Mouse (Mus musculus) limb, embryonic 10.5 days (tissue): ENCODE measurements around the gene Pphln1. TPM values are rescaled to one million over a fixed set of nuclear protein-coding genes. Genes with fewer than 3 reads are reported as not detected.

Source experiments
- DNase-seq: peaks from one replicate; pipeline ENCODE4 v3.0.0-alpha.2; 2017; ENCODE audit warnings: low spot score
- H3K27ac ChIP-seq: fragments of 300-500 bp; sonication (generic); 2 replicates; pipeline ENCODE4 v1.5.1; 2016; ENCODE audit warnings: mild to moderate bottlenecking
- H3K27me3 ChIP-seq: fragments of 300-500 bp; sonication (generic); 2 replicates; pipeline ENCODE4 v1.6.1; 2016; ENCODE audit warnings: low read depth, mild to moderate bottlenecking; ENCODE audit not compliant: poor library complexity, severe bottlenecking
- H3K36me3 ChIP-seq: fragments of 300-500 bp; sonication (generic); 2 replicates; pipeline ENCODE4 v1.6.1; 2016; ENCODE audit warnings: mild to moderate bottlenecking, moderate library complexity
- H3K4me1 ChIP-seq: fragments of 300-500 bp; sonication (generic); 2 replicates; pipeline ENCODE4 v1.6.1; 2016
- H3K4me3 ChIP-seq: fragments of 300-500 bp; sonication (generic); 2 replicates; pipeline ENCODE4 v1.5.1; 2016; ENCODE audit warnings: mild to moderate bottlenecking, moderate library complexity
- H3K9me3 ChIP-seq: fragments of 300-500 bp; sonication (generic); replicated peaks from 2 replicates; pipeline ENCODE4 v1.6.1; 2016; ENCODE audit warnings: mild to moderate bottlenecking
- WGBS: fragments of 180-500 bp; shearing (Covaris S2); methylation state at CpG from one replicate; pipeline ENCODE4 v1.1.7; 2016; 5-methylcytosine and 5-hydroxymethylcytosine counted together
- polyA plus RNA-seq: library from polyadenylated mRNA; unstranded; fragments of >200 nt; fragmentation: Nextera tagmentation; extraction: Ambion mirVana; gene quantifications from 2 replicates; pipeline ENCODE4 v1.2.1, GENCODE M21; 2016

The Pphln1 gene
- polyA plus RNA-seq, 1 experiment from 2014 or later: 96.2 TPM

DNA sequence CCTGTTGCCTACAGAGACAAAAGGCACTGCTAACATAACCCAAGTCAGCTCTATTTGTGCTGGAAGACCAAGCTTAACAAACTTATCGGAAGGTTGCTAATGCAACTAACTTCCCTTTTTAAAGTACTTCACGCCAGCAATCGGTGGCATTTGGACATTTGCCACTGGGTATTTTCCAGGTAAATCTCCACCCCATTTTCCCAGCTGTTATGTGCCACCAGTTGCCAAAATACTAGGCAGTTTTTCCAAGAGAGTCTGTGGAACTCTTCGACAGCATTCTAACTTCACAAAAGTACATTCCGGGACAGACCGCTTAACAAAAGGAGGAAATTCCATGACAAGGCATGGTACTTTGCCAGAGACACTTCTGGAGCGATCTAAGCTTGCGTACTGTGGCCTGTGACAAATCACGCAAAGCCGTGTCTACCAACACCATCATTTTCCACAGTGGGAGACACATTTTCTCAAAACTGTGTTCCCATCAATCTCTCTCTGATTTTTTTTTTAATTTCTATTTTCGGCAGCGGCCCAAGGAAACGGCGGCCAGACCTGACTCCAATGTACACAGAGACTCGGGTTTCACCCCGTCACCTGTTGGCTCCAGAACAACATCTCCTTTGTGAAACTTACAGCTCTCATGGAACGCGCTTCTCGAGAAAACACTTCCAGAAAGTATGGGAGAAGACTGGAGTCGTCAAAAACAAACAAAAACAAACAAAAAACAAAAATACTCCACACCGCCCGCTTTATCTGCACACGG, 120.2 kb downstream of the Pphln1 start:
- peak overlapping the region; percentile 66 for H3K4me3 ChIP-seq
- 7% methylated on average over 23 of the region's 23 CpGs for WGBS
- H3K27me3 ChIP-seq: peaks cover 28% of the 10 kb centered on the region
- DNase-seq: no peak
- no peaks in the 10 kb centered on the region for H3K9me3 ChIP-seq
- H3K4me1 ChIP-seq: peaks cover 81% of the 10 kb centered on the region
- H3K36me3 ChIP-seq: peaks cover 4% of the 10 kb centered on the region; the same call in 1 of the 2 replicates
- peak overlapping the region; percentile 90 for H3K27ac ChIP-seq

DNA sequence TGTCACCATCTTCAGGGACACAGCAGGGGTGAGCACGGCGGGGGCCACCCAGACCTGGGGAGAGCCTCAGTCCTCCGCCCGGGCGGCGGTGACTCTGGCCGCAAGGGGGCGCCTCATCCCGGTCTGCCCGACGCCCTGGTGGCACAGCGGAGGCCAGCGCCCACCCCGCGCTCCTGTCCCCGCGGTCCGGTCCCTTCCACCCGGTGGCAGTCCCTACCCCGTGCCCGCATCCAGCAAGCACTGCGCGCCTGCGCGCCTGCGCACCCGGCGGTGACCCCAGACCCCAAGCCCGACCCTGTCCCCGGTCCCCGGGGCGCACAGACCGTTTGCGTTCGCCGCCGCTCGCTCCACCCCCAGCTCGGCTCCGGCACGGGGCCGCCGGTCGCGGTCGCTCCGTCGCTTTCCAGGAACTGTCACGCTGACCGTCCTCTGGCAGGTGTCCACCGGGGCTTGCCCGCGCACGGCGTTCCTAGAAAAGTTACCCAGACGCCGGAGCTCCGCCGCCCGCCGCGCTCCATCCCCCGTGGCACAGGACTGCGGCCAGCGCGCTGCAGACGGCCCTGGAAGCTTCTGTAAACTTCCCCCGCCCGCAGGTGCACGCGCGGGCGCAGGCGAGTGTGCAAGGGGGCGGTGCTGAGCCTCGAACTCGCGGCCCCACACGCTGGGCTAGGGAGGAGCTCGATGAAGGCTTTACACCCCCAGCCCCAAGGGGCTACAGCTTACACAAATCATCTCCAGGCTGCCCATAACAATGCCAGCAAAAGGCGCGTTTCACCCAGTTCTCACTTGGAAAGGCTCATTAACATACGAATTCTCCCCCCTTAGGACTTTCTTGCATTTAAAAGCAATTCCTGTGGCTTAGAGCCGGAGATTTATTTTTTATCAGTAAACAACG, 121.0 kb downstream of the Pphln1 start:
- peaks cover 77% of the 10 kb centered on the region for H3K4me1 ChIP-seq

GRCm38 (mm10) chr15:93519836-93520826, 122.0 kb downstream of the Pphln1 start:
- Histone ChIP-seq H3K27me3 (peaks cover 37% of the 10 kb centered on the region), H3K9me3 (no peaks in the 10 kb centered on the region), H3K36me3 (peaks cover 4% of the 10 kb centered on the region; the same call in 1 of the 2 replicates), H3K4me3 (peak overlapping the region; percentile 66), H3K27ac (peak overlapping the region; percentile 90), H3K4me1 (peaks cover 68% of the 10 kb centered on the region)
- 5% methylated on average over 17 of the region's 17 CpGs for WGBS
- no peak for DNase-seq

More for the DNA sequence above, 121.0 kb downstream of the Pphln1 start:
- WGBS: under 1% methylated on average over 83 of the region's 85 CpGs
- Histone ChIP-seq H3K4me3 (peak overlapping the region; percentile 66), H3K27ac (peak overlapping the region; percentile 90), H3K36me3 (peaks cover 4% of the 10 kb centered on the region; the same call in 1 of the 2 replicates), H3K27me3 (peaks cover 37% of the 10 kb centered on the region), H3K9me3 (no peaks in the 10 kb centered on the region)
- peak; percentile 90 for DNase-seq

DNA sequence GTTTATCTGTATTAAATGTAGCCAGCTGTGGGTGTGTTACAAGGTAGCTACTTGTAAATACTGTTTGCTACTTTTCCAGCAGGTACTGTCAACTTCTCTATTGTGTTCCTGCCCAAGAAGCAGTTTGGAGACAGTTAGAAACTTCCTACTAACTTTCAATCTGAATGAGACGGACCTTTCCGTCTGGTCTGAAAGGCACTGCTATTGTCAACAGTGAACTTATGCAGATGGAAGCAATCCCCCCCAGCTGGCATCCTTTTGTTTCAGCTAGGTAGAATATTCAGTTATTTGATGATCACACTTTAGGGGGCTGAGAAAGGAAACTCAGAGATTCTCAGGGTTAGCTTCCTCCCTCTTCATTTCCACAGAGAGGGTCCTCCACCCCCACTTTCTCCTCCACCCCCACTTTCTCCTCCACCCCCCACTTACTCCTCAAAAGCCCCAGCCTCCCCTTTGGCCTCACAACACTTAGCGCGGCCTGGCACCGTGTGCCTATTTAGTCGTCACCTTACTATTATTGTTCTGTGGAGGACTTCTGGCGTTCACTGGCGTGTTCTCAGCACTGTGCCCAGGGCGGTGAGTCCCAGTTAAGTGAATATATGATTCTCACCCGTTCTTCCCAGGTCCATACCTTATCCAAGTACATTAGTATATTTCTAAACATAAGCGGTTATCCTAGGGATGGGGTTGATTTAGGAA, 123.1 kb downstream of the Pphln1 start:
- WGBS: 34% methylated on average over 11 of the region's 11 CpGs
- Histone ChIP-seq H3K9me3 (no peaks in the 10 kb centered on the region), H3K4me1 (peaks cover 63% of the 10 kb centered on the region), H3K4me3 (no peak overlapping the region), H3K27me3 (peaks cover 37% of the 10 kb centered on the region), H3K27ac (no peak overlapping the region), H3K36me3 (peaks cover 4% of the 10 kb centered on the region; the same call in 1 of the 2 replicates)
- no peak for DNase-seq

DNA sequence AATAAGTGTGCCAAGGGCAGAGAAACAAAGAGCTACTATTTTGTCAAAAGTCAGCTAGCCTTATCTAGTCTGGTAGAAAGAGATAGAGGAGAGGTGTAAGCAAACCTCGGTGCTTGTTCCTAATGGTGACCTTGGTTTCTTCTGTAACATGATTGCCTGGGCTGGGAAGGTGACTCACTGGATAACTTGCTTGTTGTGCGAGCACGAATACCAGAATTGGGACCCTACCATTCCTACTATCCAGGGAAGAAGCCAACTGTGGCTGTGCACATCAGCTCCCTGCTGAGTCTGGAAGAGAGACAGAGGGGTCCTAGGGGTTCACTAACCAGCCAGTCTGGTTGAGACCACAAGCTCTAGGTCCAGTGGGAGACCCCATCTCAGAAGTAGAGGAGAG, 123.6 kb downstream of the Pphln1 start:
- no peak overlapping the region for H3K27ac ChIP-seq
- DNase-seq: no peak
- H3K9me3 ChIP-seq: no peaks in the 10 kb centered on the region
- H3K36me3 ChIP-seq: peaks cover 4% of the 10 kb centered on the region; the same call in 1 of the 2 replicates
- peaks cover 62% of the 10 kb centered on the region for H3K4me1 ChIP-seq
- H3K4me3 ChIP-seq: no peak overlapping the region
- peaks cover 37% of the 10 kb centered on the region for H3K27me3 ChIP-seq
- 35% methylated on average over 3 of the region's 3 CpGs for WGBS

GRCm38 (mm10) chr15:93525305-93525917, 127.3 kb downstream of the Pphln1 start:
- H3K9me3 ChIP-seq: no peaks in the 10 kb centered on the region
- no peak overlapping the region for H3K4me3 ChIP-seq
- WGBS: 81% methylated on average over 5 of the region's 5 CpGs
- H3K27ac ChIP-seq: no peak overlapping the region
- H3K36me3 ChIP-seq: no peaks in the 10 kb centered on the region
- peaks cover 37% of the 10 kb centered on the region for H3K27me3 ChIP-seq
- no peak for DNase-seq
- H3K4me1 ChIP-seq: peaks cover 35% of the 10 kb centered on the region

DNA sequence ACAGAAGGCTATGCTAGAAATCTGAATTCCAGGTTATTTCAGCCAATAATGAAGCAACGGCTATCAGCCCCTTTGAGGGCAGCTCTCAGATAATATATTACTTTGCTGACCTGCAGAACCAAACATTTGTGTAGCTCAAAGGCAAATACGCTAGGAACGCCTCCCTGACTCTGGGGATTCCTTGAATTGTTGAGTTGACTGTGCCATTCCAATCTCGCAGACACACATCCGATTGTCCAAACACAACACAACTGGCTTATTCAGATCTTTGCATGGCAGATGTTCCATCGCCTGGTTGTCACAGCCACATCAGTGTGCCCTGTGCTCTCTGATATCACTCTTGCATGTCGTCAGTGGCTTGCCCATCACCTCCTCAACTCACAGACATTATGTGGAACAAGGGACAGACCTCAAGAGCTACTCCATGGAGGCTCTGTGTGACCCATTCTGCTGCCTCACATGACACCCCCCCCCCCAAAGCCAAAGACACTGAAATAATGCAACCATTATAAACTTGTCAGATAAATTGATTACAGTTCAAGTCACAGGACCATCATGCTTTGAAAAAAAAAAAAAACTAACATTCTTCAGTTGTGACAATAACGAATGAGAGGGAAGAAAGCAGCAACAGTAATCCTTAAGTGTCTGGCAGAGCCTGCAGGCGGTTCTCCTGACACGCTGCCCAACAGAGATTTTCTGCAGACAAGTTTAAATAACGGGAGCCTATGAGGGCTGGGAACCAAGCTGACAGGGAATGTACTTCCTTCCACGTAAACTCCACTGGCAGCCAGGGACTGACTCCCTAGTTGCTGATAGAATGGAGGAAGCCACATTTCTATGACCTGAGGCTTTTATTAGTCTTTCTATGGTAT, 131.9 kb downstream of the Pphln1 start:
- no peaks in the 10 kb centered on the region for H3K9me3 ChIP-seq
- H3K36me3 ChIP-seq: no peaks in the 10 kb centered on the region
- H3K27ac ChIP-seq: no peak overlapping the region
- 43% methylated on average over 12 of the region's 12 CpGs for WGBS
- H3K4me3 ChIP-seq: no peak overlapping the region
- no peak for DNase-seq
- peaks cover 38% of the 10 kb centered on the region for H3K4me1 ChIP-seq
- H3K27me3 ChIP-seq: no peaks in the 10 kb centered on the region

- Histone ChIP-seq H3K36me3 (no peaks in the 10 kb centered on the region), H3K27ac (no peak overlapping the region), H3K27me3 (no peaks in the 10 kb centered on the region), H3K9me3 (no peaks in the 10 kb centered on the region), H3K4me3 (no peak overlapping the region), H3K4me1 (peaks cover 38% of the 10 kb centered on the region)
- DNase-seq: no peak
- 76% methylated on average over 3 of the region's 3 CpGs for whole genome bisulfite sequencing
Observed at GRCm38 (mm10) chr15:93530703-93531032, 132.5 kb downstream of the Pphln1 start.

DNA sequence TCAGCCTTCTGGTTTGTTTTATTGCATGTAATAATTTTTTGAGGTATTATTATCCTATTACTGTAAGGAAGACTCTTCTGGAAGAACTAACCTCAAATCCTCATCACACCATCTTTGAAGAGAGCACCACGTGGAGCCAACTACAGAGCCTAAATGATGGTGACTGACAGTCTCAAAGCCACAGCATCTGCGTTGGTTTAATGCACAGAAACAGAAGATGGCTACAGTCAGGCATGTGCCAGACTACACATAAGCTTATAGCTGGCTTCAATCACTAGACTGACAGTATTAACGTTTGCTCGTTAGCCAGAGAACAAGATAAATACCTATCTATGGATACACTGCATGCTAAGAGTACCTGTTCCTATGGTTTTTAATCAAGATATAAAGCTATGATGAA, 138.0 kb downstream of the Pphln1 start:
- Histone ChIP-seq H3K4me3 (no peak overlapping the region), H3K9me3 (no peaks in the 10 kb centered on the region), H3K36me3 (peaks cover 3% of the 10 kb centered on the region; the same call in 1 of the 2 replicates), H3K4me1 (peaks cover 41% of the 10 kb centered on the region), H3K27ac (no peak overlapping the region), H3K27me3 (no peaks in the 10 kb centered on the region)
- 79% methylated on average over 4 of the region's 4 CpGs for WGBS
- no peak for DNase-seq

GRCm38 (mm10) chr15:93537745-93538144, 139.6 kb downstream of the Pphln1 start:
- Histone ChIP-seq H3K27ac (peak overlapping the region; percentile 44; the same call in 1 of the 2 replicates), H3K36me3 (peaks cover 4% of the 10 kb centered on the region; the same call in 1 of the 2 replicates), H3K4me3 (no peak overlapping the region), H3K4me1 (peaks cover 29% of the 10 kb centered on the region), H3K9me3 (no peaks in the 10 kb centered on the region), H3K27me3 (no peaks in the 10 kb centered on the region)
- DNase-seq: no peak
- 81% methylated on average over 7 of the region's 7 CpGs for WGBS
